Mouse (Mus musculus) B cell, adult 2 months (primary cell): ENCODE measurements around the gene Pigb.

Experiments
- DNase-seq, 2 experiments: peaks; one replicate each; pipeline ENCODE4 v3.0.0; 2022

Pigb gene

GRCm38 (mm10) chr9:73045204-73045603 lies 5.0 kb upstream of the Pigb start:
- DNase-seq: peak; percentile 3 to 16

DNA sequence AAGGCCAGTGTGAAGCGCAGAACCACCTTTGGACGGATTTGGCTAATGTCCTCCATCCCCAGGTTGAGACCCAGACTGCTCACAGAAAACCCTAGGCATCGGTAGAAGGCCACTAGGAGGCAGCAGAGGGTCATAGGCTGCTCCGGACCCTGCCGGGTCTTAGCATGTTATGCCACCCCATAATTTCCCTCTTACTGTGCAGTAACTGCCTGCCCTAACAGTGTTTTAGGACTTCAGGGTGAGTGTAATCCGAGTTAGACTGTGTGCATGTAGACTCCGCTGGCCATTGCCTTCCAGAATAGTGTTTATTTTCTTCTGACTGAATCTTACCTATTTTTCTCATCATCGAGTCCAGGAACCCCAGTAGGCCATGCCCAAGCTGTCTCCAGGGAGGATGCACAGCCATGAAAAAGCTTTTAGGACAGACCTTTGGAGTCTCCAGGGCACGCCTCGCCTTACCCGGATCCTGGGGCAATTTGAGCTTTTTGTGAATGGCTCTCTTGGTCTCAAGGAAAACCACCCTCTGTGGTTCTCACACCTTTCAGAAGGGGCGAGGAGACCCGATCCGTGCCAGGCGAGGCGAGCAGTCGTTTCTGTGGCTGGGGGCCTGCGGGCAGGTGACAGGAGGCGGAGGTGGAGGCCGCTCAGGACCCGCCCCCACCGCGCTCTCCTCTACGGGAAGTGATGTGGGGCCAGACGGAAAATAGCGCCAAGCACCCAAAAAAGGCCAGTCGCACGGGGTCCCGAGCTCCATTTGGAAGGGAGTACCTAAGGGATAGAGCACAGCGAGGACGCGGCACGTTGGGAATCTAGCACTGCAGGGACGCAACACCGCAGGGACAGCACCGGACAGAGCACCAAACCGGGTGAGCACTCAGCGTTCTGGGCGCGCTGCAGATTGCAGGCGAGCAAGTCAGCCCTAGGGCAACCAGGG lies 4.2 kb upstream of the Pigb start, which contains the start of gene Rab27a:
TSS of gene Rab27a (plus strand) at position 709 of the 934 bp plus-strand sequence.
- peak; percentile 91 for DNase-seq

- peak; percentile 88 to 89 for DNase-seq
Measured at GRCm38 (mm10) chr9:73039222-73039945, 794 bp downstream of the Pigb start.

- no peak for DNase-seq
Measured at GRCm38 (mm10) chr9:73033406-73033805, 6.8 kb downstream of the Pigb start.

GRCm38 (mm10) chr9:73031421-73031820 lies 8.8 kb downstream of the Pigb start:
- DNase-seq: no peak

GRCm38 (mm10) chr9:73030443-73030842 lies 9.7 kb downstream of the Pigb start:
- no peak for DNase-seq

DNA sequence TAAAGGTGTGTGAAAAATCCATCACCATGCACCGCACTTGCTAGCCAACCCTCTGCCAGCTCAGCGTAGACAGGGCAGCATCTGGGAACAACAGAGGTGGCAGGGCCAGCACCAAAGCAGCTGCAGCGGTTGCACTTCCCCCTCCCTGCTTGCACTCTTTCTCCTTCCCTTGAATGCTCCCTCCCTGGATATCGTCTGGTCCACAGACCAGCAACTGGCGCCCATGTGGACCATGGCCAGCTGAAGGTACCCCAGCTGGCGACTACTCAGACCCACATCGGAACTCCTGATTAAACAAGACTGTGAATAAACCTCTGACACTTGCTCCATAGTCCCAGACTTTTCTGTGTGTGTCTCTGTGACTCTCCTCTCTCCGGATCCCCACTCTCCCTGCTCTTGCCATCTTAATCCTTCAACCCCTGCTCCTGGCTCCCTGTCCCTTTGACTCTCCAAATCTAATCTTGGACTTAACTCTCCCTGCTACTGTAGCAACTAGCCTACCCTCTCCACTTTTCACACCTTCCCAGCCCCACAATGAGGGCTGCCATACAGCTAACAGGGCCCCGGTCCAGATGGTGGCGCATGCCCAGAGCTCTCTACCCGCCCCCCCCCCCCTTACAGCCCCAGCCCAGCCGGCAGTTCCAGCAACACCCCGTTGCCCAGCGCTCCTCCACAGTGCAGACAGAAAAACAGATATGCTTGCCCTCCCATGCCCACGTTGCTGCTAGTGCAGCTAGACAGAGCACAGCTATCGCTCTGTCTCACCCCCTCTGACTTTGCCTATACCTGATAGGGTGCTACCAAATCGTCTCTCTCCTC lies 14.2 kb downstream of the Pigb start:
- DNase-seq: no peak

DNA sequence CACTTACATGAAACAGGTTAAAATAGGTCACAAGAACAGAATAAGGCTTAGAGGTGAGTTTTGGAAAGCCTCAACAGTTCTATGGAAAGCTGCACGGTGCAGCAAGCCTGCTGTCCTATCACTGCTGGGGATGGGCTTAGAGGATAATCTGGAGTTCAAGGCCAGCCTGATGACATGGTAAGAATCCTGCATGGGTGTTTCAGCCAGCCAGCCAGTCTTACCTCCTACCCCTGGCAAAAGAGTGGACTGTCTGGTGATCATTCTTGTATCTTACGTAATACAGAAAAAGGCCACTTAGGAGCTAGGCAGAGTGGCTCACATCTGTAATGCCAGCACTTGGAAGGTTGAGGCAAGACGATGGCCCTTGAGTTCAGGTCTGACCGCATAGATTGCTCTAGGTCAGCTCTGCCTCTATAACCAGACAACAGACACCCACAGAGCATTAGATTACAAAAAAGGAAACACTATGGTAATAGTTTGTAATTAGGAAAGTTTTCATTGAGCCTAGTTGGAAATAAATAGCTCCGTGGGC lies 19.5 kb downstream of the Pigb start:
- DNase-seq: no peak

- no peak for DNase-seq
Measured at GRCm38 (mm10) chr9:73019841-73020240, 20.3 kb downstream of the Pigb start.

GRCm38 (mm10) chr9:73014724-73015123 lies 25.5 kb downstream of the Pigb start:
- no peak for DNase-seq

- DNase-seq: no peak
Measured at GRCm38 (mm10) chr9:73012629-73013028, 27.5 kb downstream of the Pigb start.

- DNase-seq: no peak
Measured at GRCm38 (mm10) chr9:73008384-73008783, 31.8 kb downstream of the Pigb start.

DNA sequence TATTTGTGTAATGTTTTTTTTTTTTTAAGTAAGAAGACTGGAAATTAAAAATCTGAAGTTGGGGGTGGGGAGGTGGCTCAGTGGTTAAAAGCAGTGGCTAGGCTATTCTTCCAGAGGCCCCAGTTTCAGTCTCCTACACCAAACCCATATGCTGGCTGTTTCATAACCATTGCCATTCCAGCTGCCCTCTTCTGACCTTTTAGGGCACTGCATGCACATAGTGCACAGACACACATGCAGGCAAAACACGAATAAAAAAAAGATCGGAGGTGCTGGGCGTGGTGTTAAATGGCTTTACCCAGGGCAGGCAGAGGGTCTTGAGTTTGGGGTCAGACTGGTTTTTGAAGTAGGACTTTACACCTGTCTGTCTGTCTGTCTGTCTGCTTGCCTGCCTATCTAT lies 34.0 kb downstream of the Pigb start:
- DNase-seq: peak in 1 of 2 experiments; percentile 11

GRCm38 (mm10) chr9:73005106-73005505 lies 35.1 kb downstream of the Pigb start:
- DNase-seq: no peak

DNA sequence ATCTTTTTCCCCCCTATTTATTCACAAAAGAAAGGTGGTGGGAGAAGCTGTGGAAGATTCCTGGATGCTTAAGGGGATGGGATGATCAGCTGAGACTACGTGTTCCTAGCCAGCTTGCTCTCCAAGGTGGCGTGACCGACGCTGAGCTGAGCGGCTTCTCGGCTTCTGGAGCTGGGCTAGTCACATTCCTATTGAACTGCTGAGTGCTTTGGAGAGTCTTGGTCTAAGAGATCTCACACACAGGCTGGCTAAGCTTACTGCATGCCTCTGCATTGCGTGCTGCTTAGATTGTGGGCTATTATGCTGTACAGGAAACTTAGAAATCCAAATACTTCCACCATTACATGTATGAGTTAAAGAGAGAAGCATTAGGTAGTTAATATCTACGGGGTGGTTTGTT lies 36.1 kb downstream of the Pigb start:
- no peak for DNase-seq

- no peak for DNase-seq
Measured at GRCm38 (mm10) chr9:73002177-73002576, 38.0 kb downstream of the Pigb start.

DNA sequence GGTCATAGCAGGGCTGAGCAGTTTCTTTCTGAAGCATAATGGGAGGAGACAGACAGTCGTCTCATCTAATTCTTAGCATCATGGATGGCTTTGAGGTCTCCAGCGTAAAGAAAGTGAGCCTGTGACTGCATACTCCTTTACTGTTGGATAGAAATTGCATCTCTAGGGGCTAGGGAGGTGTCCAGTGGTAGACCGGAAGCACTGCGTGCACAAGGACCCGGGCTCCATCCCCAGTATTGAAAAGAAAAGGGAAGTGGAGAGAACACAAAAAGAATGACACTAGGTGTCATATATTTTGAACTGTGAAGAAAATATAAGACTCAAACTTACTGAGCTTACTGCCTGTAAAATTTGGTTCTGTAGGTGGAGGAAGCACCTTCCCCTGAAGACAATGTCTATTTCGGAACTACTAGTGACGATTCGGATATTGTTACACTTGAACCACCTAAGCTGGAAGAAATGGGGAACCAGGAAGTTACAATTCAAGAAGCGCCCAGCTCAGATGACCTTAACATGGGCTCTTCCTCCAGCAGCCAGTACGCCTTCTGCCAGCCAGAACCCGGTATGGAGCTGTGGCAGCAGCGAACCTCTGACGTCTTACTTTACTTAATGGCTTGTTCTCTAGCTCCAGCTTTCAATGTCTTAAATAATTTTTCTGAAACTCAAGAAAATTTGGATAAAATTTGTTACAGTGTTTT lies 38.7 kb downstream of the Pigb start:
- DNase-seq: no peak

DNA sequence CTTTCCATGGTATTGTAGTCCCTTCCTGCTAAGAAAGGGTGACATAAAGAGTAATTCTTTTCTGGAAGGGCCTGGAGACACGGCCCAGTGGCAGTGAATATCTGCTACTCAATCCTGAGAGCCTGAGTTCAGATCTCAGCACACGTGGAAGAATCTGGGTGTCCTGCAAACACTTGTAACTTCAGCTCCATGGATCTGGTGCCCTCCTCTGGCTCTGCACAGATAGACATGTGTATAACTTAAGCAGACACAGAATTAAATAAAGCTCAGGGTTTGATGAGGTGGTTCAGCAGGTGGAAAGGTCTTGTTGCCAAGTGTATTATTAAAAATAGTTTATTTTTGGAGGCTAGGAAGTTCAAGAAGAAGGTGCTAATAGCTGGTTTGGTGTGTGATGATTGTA lies 39.7 kb downstream of the Pigb start:
- no peak for DNase-seq

DNA sequence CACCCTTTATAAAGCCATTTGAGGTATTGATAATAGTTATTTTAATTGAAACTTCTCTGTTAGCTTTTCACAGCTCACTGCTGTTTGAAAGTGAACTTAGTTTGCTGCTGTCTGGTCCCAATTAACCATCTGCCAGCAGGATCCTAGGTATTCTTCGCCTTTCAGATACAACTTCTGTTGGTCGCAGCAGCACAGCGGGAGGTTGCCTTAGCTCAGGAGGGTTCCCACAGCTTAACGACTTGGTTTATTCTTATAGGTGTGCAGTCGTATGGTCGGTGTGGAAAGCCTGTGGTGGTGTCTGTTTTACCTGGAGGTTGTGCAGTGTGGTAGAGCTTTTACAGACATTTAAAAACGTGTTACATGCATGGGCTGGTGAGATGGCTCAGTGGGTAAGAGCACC lies 43.4 kb downstream of the Pigb start:
- no peak for DNase-seq

DNA sequence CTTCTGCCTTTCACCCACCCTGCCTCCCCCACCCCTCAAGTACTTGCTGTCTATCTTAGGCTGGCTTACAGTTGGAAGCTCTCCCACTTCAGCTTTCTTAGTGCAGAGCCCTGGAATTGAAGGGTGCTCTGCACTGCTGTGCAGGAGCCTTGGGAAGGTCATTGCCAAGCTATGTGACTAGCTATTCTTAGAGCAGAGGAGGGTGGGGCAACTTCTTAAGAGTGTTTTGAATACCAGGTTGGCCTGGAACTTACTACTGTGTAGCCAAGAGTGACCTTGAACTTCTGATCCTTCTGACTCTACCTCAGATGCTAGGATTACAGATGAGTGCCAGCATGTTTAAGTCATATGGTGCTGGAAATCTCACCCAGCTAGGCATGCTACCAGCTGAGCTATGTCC lies 44.0 kb downstream of the Pigb start:
- DNase-seq: no peak

- DNase-seq: no peak
Measured at GRCm38 (mm10) chr9:72992576-72992975, 47.6 kb downstream of the Pigb start.

- no peak for DNase-seq
Measured at GRCm38 (mm10) chr9:72991420-72991819, 48.8 kb downstream of the Pigb start.
